Mouse (Mus musculus) kidney, adult 2 months (tissue): ENCODE results near the gene Rap1gap2.

ENCODE experiments used
- CTCF ChIP-seq: fragments of 200-500 bp; conservative IDR thresholded peaks from 2 replicates; pipeline ENCODE4 v1.5.1; 2011; ENCODE audit warnings: low read depth, mild to moderate bottlenecking, control low read depth, low read length, moderate library complexity, mixed read lengths; ENCODE audit not compliant: insufficient read depth, insufficient read length
- POLR2A ChIP-seq: fragments of 200-500 bp; IDR thresholded peaks from one replicate; pipeline ENCODE4 v1.6.1; 2011; ENCODE audit warnings: low read depth, low read length, control low read depth

DNA sequence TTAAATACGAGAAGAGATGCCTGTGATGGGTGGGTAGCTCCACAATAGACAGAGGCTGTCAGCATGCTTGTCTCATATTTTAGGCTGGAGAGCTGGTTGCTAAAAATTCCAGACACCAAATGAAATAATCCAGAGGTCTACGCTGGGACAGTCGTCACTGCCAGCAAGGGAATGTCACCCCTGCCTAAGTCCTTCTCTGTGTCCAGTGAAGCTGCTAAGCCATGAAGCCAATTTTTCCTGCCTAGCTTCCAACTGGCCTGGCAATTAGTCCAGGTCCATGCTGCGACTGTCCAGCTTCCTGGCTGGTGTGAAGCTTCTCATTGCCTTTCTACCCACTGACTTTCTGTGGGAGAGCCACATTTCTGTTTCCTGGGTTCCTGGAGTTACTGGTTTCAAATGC is 177.7 kb downstream of the Rap1gap2 start:
- TF ChIP-seq CTCF (no peak), POLR2A (no peak)
